Mouse (Mus musculus) midbrain, embryonic 14.5 days (tissue): ENCODE measurements around the gene Trim50. TPM values are rescaled to one million over a fixed set of nuclear protein-coding genes. Genes with fewer than 3 reads are reported as not detected.

Source experiments
- ATAC-seq: fragments of 200-750 bp; cut with Nextera tagmentation; 2 replicates; pipeline ENCODE4 v1.8.0; 2017; ENCODE audit warnings: moderate number of reproducible peaks, moderate library complexity; ENCODE audit not compliant: low FRiP score, low TSS enrichment
- DNase-seq: peaks from one replicate; pipeline ENCODE4 v3.0.0-alpha.2; 2015
- H3K27ac ChIP-seq: fragments of 300-500 bp; sonication (generic); replicated peaks from 2 replicates; pipeline ENCODE4 v1.5.1; 2014; ENCODE audit warnings: mild to moderate bottlenecking, low read depth, low read length, moderate library complexity
- H3K27me3 ChIP-seq: fragments of 300-500 bp; sonication (generic); 2 replicates; pipeline ENCODE4 v1.6.1; 2014; ENCODE audit warnings: low read length, control low read depth, mixed read lengths; ENCODE audit not compliant: control insufficient read depth, insufficient read depth
- H3K36me3 ChIP-seq: fragments of 300-500 bp; sonication (generic); 2 replicates; pipeline ENCODE4 v1.6.1; 2014; ENCODE audit warnings: low read length, control low read depth; ENCODE audit not compliant: control insufficient read depth, insufficient read depth
- H3K4me1 ChIP-seq: fragments of 300-500 bp; sonication (generic); 2 replicates; pipeline ENCODE4 v1.6.1; 2014; ENCODE audit warnings: mild to moderate bottlenecking, antibody characterized with exemption, low read length, control low read depth; ENCODE audit not compliant: control insufficient read depth, insufficient read depth
- H3K4me2 ChIP-seq: fragments of 300-500 bp; sonication (generic); 2 replicates; pipeline ENCODE4 v1.6.1; 2014; ENCODE audit warnings: mild to moderate bottlenecking, low read length, moderate library complexity
- H3K4me3 ChIP-seq: fragments of 300-500 bp; sonication (generic); replicated peaks from 2 replicates; pipeline ENCODE4 v1.5.1; 2014; ENCODE audit warnings: low read depth, low read length
- H3K9ac ChIP-seq: fragments of 300-500 bp; sonication (generic); replicated peaks from 2 replicates; pipeline ENCODE4 v1.6.1; 2014; ENCODE audit warnings: mild to moderate bottlenecking, low read length, moderate library complexity
- H3K9me3 ChIP-seq: fragments of 300-500 bp; sonication (generic); 2 replicates; pipeline ENCODE4 v1.6.1; 2016; ENCODE audit warnings: low read length, control low read depth, mixed read lengths; ENCODE audit not compliant: control insufficient read depth
- WGBS: fragments of 180-500 bp; shearing (Covaris S2); extraction: QIAGEN DNeasy Blood & Tissue Kit; methylation state at CpG from one replicate; pipeline ENCODE4 v1.1.7; 2014; 5-methylcytosine and 5-hydroxymethylcytosine counted together
- polyA plus RNA-seq: library from polyadenylated mRNA; unstranded; fragments of >200 nt; fragmentation: Nextera tagmentation; extraction: Ambion mirVana; gene quantifications from 2 replicates; pipeline ENCODE4 v1.2.1, GENCODE M21; 2014

Trim50 gene
- polyA plus RNA-seq, 1 experiment from 2014 or later: not detected

DNA sequence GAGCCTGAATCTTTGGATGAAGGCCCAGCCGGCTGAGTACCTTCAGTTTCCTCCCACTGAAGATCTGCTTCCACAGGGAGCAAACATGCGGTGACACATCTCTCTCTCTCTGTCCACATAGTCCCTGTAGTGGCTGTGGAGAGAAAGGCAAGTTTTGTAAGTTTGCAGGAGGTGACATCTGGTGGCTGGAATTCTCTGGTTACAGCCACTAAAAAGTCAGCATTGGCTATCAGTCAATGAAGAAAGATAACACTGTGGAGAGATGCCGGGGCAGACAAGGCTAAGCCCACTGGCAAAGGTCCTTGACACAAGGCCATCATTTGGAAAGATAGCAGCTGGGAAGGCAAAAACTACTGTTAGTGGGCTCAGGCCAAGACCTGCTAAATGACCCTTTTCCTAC lies 15.5 kb upstream of the Trim50 start:
- DNase-seq: peak; percentile 13
- WGBS: 81% methylated on average over 3 of the region's 3 CpGs

DNA sequence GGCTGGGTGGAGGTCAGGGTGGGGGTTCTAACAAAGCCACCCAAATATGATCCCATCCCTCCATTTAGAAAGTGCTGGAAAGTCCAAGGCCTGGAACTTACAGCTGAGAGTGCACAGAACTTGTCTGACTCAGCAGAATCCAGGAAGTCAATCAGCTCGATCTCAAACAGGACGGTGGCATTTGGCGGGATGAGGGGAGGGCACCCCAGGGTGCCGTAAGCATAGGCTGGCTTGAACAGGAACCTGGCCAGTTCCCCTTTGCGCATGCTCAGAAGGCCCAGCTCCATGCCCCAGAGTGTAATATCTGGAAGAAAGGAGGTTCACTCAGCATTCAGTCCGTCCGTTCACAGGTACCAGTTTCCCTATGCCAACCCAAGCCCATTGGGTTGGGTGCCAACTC lies 7.1 kb upstream of the Trim50 start:
- no peaks in the 10 kb centered on the region for H3K4me1 ChIP-seq
- DNase-seq: no peak
- 77% methylated on average over 7 of the region's 7 CpGs for WGBS

More for the DNA sequence above, 15.5 kb upstream of the Trim50 start:
- Histone ChIP-seq H3K27ac (no peak overlapping the region), H3K4me2 (no peak overlapping the region), H3K36me3 (no peaks in the 10 kb centered on the region), H3K9ac (no peak overlapping the region), H3K27me3 (no peaks in the 10 kb centered on the region), H3K9me3 (no peaks in the 10 kb centered on the region), H3K4me1 (no peaks in the 10 kb centered on the region), H3K4me3 (no peak overlapping the region)
- ATAC-seq: no peak

DNA sequence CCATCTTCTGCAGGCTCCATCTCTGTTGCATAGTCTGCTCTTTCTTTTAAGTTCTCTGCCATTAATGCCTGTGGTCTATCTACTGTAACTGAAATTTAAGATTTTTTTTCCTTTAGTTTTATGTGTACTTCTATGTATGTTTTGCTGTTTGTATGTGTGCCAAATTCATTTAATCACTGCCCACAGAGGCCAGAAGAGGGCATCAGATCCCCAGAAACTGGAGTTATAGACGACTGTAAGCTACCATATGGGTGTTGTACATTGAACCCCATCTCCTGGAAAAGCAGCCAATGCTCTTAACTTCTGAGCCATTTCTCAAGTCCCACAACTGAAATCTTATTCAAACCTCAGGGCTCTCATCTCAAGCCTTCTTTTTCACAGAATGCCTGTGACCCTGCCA lies 6.7 kb upstream of the Trim50 start:
- Histone ChIP-seq H3K9ac (no peak overlapping the region), H3K9me3 (peaks cover 5% of the 10 kb centered on the region; the same call in 1 of the 2 replicates), H3K4me2 (no peak overlapping the region), H3K4me1 (no peaks in the 10 kb centered on the region), H3K27me3 (no peaks in the 10 kb centered on the region), H3K4me3 (no peak overlapping the region), H3K36me3 (no peaks in the 10 kb centered on the region), H3K27ac (no peak overlapping the region)
- WGBS: 32% methylated on average over 1 of the region's 1 CpGs
- peak; percentile 8 for DNase-seq
- ATAC-seq: no peak

More for the DNA sequence above, 7.1 kb upstream of the Trim50 start:
- Histone ChIP-seq H3K9me3 (peaks cover 5% of the 10 kb centered on the region; the same call in 1 of the 2 replicates), H3K27ac (no peak overlapping the region), H3K4me3 (no peak overlapping the region), H3K9ac (no peak overlapping the region), H3K27me3 (no peaks in the 10 kb centered on the region), H3K4me2 (no peak overlapping the region), H3K36me3 (no peaks in the 10 kb centered on the region)
- ATAC-seq: no peak

DNA sequence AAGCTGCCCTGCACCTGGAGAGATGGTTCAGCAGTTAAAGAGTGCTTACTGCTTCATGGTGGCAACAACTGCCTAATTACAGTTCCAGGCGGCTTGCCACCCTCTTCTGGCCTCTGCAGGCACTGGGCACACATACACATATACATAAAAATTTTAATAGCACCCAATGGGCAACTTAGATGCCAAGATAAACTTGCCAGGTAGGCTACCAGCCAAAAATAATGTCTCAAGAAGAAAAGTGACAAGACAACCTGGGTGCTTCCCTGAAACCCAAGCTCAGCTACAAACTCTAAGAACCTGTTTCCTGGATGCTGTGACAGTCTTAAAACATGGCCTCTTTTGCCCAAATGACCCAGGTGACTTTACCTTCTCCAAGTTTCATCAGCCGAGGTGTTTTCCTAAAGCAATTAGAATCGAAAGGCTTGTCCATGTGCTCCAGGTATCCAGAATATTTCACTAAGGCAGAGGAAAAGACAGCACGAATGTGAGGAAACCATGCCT lies 5.5 kb upstream of the Trim50 start:
- Histone ChIP-seq H3K4me1 (no peaks in the 10 kb centered on the region), H3K27ac (no peak overlapping the region), H3K9ac (no peak overlapping the region), H3K9me3 (peaks cover 5% of the 10 kb centered on the region; the same call in 1 of the 2 replicates), H3K27me3 (no peaks in the 10 kb centered on the region), H3K4me2 (no peak overlapping the region), H3K36me3 (no peaks in the 10 kb centered on the region), H3K4me3 (no peak overlapping the region)
- ATAC-seq (no peak), DNase-seq (no peak)
- WGBS: 68% methylated on average over 4 of the region's 4 CpGs

DNA sequence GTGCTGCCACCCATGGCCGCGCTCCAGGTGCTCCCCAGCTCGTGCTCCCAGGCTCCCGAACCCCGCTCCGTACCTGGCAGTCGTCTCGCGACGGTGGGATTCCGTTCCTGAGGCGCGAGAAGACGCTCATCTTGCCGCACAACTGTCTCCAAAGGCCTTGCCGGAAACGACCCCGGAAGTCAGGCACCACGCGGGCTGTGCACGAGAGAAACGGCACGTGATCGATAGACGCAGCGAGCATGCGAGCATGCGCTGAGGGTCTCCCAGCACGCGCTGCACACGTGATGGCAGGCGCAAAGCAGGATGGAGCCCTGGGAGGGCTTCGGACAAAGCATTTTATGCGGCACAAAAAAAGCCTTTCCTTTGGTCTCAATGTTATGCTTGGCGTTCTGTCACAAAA lies 3.2 kb upstream of the Trim50 start, which contains the start of gene Fkbp6:
TSS of gene Fkbp6 (minus strand) at position 183 of the 400 bp plus-strand sequence.
- Histone ChIP-seq H3K27me3 (no peaks in the 10 kb centered on the region), H3K4me2 (no peak within 1 kb of the TSS), H3K9me3 (peaks cover 5% of the 10 kb centered on the region; the same call in 1 of the 2 replicates), H3K4me1 (no peaks in the 10 kb centered on the region), H3K27ac (no peak within 1 kb of the TSS), H3K36me3 (no peaks in the 10 kb centered on the region), H3K9ac (no peak within 1 kb of the TSS), H3K4me3 (no peak within 1 kb of the TSS)
- WGBS: 91% methylated on average over 35 of the region's 35 CpGs
- ATAC-seq (no peak), DNase-seq (no peak)

DNA sequence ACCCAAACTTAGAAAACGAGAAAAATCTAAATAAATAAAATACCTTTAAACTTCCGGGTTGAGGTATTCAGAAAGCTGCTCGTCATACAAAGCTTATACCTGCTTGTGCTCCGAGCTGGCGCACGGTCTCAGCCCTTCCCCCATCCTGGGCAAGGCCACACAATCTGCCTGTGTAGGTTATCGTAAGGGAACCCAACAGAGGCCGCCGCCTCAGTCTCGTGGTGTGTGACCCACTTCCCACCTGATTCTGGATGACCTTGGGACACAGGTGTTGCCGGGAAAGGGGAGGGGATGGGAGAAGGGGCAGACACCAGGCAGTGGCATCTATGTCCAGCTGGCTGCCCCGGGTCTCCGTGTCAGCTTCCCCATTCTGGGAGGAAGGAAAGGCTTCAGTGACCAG lies 1.5 kb upstream of the Trim50 start:
- no peaks in the 10 kb centered on the region for H3K36me3 ChIP-seq
- H3K4me1 ChIP-seq: no peaks in the 10 kb centered on the region
- no peak overlapping the region for H3K4me3 ChIP-seq
- DNase-seq (no peak), ATAC-seq (no peak)
- H3K27ac ChIP-seq: no peak overlapping the region
- peaks cover 5% of the 10 kb centered on the region; the same call in 1 of the 2 replicates for H3K9me3 ChIP-seq
- H3K27me3 ChIP-seq: no peaks in the 10 kb centered on the region
- no peak overlapping the region for H3K9ac ChIP-seq
- 87% methylated on average over 13 of the region's 13 CpGs for WGBS
- H3K4me2 ChIP-seq: no peak overlapping the region

DNA sequence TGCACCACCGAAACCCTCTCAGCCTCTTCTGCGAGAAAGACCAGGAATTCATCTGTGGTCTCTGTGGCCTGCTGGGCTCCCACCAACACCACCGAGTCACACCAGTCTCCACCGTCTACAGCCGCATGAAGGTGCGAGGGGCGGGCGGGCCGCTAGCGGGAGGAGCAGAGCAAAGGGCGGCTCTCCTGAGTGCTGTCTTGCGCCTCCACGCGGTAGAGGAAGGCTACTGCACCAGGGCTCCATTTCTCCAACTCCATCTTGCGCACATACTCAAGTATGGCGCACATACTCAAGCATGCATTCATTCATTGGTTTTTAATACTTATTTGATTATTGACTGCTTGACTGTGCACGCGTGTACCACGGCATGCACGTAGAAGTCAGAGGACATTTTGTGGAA lies 469 bp downstream of the Trim50 start:
- no peak overlapping the region for H3K27ac ChIP-seq
- no peak for DNase-seq

DNA sequence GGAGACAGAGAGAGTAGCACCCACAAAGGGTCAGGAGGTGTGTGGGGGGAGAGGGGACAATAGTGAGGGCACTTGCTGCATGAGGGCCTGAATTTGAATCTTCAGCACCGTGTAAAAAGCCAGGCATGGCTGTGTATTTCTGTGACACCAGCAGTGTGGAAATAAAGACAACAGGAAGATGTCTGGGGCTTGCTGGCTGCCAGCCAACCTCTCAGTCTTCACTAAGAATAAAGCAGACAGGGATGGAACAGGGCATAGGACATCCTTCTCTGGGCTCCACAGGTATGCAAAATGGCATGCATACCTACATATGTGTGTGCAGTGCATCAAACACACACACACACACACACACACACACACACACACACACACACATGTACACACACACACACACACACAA lies 3.0 kb downstream of the Trim50 start:
- H3K4me3 ChIP-seq: no peak overlapping the region
- WGBS: 42% methylated on average over 1 of the region's 1 CpGs
- H3K9me3 ChIP-seq: peaks cover 3% of the 10 kb centered on the region
- peak; percentile 35 for DNase-seq
- H3K4me2 ChIP-seq: no peak overlapping the region
- no peaks in the 10 kb centered on the region for H3K27me3 ChIP-seq
- H3K36me3 ChIP-seq: no peaks in the 10 kb centered on the region
- no peak overlapping the region for H3K27ac ChIP-seq
- no peaks in the 10 kb centered on the region for H3K4me1 ChIP-seq
- no peak overlapping the region for H3K9ac ChIP-seq
- no peak for ATAC-seq

More for the DNA sequence above, 469 bp downstream of the Trim50 start:
- 18% methylated on average over 20 of the region's 20 CpGs for WGBS
- Histone ChIP-seq H3K27me3 (no peaks in the 10 kb centered on the region), H3K36me3 (no peaks in the 10 kb centered on the region), H3K9ac (no peak overlapping the region), H3K4me2 (no peak overlapping the region), H3K4me3 (no peak overlapping the region), H3K9me3 (peaks cover 8% of the 10 kb centered on the region), H3K4me1 (no peaks in the 10 kb centered on the region)
- ATAC-seq: no peak

DNA sequence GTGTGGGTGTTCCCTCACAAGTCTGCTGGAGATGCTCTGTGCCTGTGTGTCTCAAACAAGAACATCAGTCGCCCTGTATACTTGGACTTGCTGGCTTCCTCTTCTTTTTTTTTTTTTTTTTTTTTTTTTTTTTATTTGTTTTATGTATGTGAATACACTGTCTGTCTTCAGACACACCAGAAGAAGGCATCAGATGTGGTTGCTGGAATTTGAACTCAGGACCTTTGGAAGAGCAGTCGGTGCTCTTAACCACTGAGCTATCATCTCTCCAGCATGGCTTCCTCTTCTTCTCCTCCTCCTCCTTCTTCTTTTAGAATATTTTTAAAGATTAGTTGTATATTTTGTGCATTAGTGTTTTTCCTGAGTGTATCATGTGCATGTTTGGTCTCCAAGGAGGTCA lies 4.5 kb downstream of the Trim50 start:
- no peaks in the 10 kb centered on the region for H3K27me3 ChIP-seq
- peaks cover 3% of the 10 kb centered on the region for H3K9me3 ChIP-seq
- H3K36me3 ChIP-seq: no peaks in the 10 kb centered on the region
- 90% methylated on average over 2 of the region's 2 CpGs for WGBS
- DNase-seq (no peak), ATAC-seq (peak; percentile 68; the same call in 1 of the 2 replicates)
- H3K4me3 ChIP-seq: no peak overlapping the region
- H3K9ac ChIP-seq: no peak overlapping the region
- H3K27ac ChIP-seq: no peak overlapping the region
- H3K4me1 ChIP-seq: no peaks in the 10 kb centered on the region
- no peak overlapping the region for H3K4me2 ChIP-seq
